Mouse (Mus musculus): ENCODE results near the gene Slf2. TPM values are rescaled to one million over a fixed set of nuclear protein-coding genes. Genes with fewer than 3 reads are reported as not detected.

Gene Slf2
- polyA plus RNA-seq, 1 experiment from 2014 or later = 27.1 TPM

DNA sequence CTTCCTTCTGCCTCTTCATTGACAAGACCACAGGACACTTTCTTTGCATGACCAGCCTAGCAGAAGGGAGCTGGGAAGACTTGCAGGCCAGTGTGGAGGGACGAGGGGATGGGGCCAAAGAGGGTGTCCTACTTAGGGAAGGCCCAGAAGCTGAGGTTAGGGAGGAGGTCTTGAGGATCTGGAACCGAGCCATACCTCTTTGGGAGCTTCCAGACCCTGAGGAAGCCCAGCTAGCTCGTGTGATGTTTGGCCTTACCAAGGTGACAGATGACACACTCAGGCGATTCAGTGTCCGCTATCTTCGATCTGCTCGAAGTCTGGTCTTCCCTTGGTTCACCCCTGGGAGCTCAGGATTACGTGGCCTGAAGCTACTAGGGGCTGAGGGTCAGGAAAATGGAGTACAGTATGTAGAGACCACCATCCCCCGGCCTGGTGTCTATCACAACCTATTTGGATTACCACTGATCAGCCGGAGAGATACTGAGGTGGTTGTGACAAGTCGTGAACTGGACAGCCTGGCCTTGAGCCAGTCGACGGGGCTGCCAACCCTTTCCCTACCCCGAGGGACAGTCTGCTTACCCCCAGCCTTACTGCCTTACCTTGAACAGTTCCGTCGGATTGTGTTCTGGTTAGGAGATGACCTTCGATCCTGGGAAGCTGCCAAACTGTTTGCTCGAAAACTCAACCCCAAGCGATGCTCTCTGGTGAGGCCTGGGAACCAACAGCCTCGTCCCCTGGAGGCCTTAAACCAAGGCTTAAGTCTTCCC lies 76.7 kb downstream of the Slf2 start:
- Histone ChIP-seq H3K36me3 (ENCODE audit: control insufficient read depth, insufficient read depth, low read length) (peaks cover 28% of the 10 kb centered on the region), H3K4me3 (ENCODE audit: low read length) (peak overlapping the region; percentile 98), H3K4me1 (replicated peaks; ENCODE audit: control insufficient read depth, insufficient read depth, low read length) (peaks cover 19% of the 10 kb centered on the region)

DNA sequence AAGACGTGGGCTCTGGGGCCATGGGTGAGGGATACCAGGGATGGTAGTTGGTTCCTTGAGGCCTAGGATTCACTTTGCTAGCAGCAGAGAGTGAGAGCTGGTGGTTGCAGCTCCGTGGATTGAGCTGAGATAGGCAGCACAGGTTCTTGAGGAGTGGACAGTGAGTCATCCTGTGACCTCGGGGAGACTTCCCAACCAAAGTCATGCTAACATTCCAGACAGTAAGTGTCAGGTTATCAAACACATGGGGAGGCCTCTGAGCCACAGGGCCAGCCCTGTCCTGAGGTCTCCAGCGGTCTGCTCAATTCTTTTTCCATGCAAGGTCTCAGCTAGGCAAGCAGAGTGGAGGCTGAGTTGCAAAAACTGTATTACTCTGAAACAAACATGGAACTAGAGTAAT lies 79.7 kb downstream of the Slf2 start:
- Histone ChIP-seq H3K4me1 (replicated peaks; ENCODE audit: control insufficient read depth, insufficient read depth, low read length) (peaks cover 31% of the 10 kb centered on the region), H3K9me3 (ENCODE audit: control insufficient read depth, low read length) (no peaks in the 10 kb centered on the region)

More for the DNA sequence above, 76.7 kb downstream of the Slf2 start:
- peak overlapping the region; percentile 78; the same call in 1 of the 2 replicates for H3K27ac ChIP-seq (ENCODE audit: low read length)
- WGBS = 67% methylated on average over 20 of the region's 20 CpGs
- no peaks in the 10 kb centered on the region for H3K9me3 ChIP-seq (ENCODE audit: control insufficient read depth, low read length)
- ATAC-seq (ENCODE audit: low read depth) = no peak
- H3K4me2 ChIP-seq (ENCODE audit: low read depth, low read length) = peak overlapping the region; percentile 94
- no peaks in the 10 kb centered on the region for H3K27me3 ChIP-seq (ENCODE audit: control insufficient read depth, insufficient read depth, low read depth, low read length)
- H3K9ac ChIP-seq (ENCODE audit: low read length) = peak overlapping the region; percentile 89

DNA sequence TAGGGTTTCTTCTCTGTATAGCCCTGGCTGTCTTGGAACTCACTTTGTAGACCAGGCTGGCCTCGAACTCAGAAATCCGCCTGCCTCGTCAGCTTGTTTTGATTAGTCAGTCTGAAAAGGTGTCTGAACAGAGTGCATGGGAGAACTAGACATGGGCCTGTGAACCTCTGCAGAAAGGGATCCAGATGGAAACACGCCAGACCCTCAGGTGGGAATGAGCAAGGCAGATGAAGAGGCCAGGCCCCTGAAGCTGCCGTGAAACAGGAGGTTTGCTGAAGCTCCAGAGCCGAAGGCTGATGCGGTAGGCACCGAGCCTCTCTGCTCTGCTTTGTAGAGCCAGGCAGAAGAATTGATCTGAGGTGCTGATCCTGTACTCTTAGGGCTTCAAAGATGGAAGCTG lies 81.3 kb downstream of the Slf2 start:
- WGBS = 84% methylated on average over 8 of the region's 8 CpGs
- H3K4me3 ChIP-seq (ENCODE audit: low read length) = no peak overlapping the region
- no peaks in the 10 kb centered on the region for H3K27me3 ChIP-seq (ENCODE audit: control insufficient read depth, insufficient read depth, low read depth, low read length)
- no peak for ATAC-seq (ENCODE audit: low read depth)
- no peak overlapping the region for H3K9ac ChIP-seq (ENCODE audit: low read length)
- H3K4me1 ChIP-seq (replicated peaks; ENCODE audit: control insufficient read depth, insufficient read depth, low read length) = peaks cover 33% of the 10 kb centered on the region
- no peaks in the 10 kb centered on the region for H3K9me3 ChIP-seq (ENCODE audit: control insufficient read depth, low read length)
- peaks cover 19% of the 10 kb centered on the region for H3K36me3 ChIP-seq (ENCODE audit: control insufficient read depth, insufficient read depth, low read length)
- H3K27ac ChIP-seq (ENCODE audit: low read length) = no peak overlapping the region
- H3K4me2 ChIP-seq (ENCODE audit: low read depth, low read length) = no peak overlapping the region

More for the DNA sequence above, 79.7 kb downstream of the Slf2 start:
- H3K27ac ChIP-seq (ENCODE audit: low read length) = no peak overlapping the region
- no peak overlapping the region for H3K9ac ChIP-seq (ENCODE audit: low read length)
- no peaks in the 10 kb centered on the region for H3K27me3 ChIP-seq (ENCODE audit: control insufficient read depth, insufficient read depth, low read depth, low read length)
- H3K4me2 ChIP-seq (ENCODE audit: low read depth, low read length) = no peak overlapping the region
- no peak for ATAC-seq (ENCODE audit: low read depth)
- H3K36me3 ChIP-seq (ENCODE audit: control insufficient read depth, insufficient read depth, low read length) = peaks cover 19% of the 10 kb centered on the region
- H3K4me3 ChIP-seq (ENCODE audit: low read length) = no peak overlapping the region
- 84% methylated on average over 4 of the region's 4 CpGs for WGBS

DNA sequence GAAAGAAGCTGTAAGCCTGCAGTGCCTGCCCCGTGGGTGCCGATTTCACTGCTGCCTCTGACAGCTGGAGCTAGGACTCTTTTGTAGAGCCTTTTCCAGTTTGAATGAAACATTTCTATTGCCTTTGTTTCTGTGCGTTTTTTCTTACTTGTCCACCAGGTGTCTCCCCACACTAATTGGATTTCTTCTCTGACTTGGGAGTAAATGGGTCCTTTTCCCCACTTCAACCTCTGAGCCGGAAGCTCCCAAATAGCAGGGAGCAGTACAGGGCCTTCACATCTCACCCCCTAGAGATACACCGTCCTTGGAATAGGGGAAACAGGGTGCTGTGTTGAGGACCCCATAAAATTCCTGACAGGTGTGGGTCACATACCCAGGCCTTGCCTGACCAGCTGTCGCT lies 81.7 kb downstream of the Slf2 start:
- Histone ChIP-seq H3K4me1 (replicated peaks; ENCODE audit: control insufficient read depth, insufficient read depth, low read length) (peaks cover 31% of the 10 kb centered on the region), H3K4me2 (ENCODE audit: low read depth, low read length) (no peak overlapping the region), H3K9me3 (ENCODE audit: control insufficient read depth, low read length) (no peaks in the 10 kb centered on the region), H3K36me3 (ENCODE audit: control insufficient read depth, insufficient read depth, low read length) (peaks cover 19% of the 10 kb centered on the region), H3K9ac (ENCODE audit: low read length) (no peak overlapping the region), H3K4me3 (ENCODE audit: low read length) (no peak overlapping the region), H3K27me3 (ENCODE audit: control insufficient read depth, insufficient read depth, low read depth, low read length) (no peaks in the 10 kb centered on the region), H3K27ac (ENCODE audit: low read length) (peak overlapping the region; percentile 29; the same call in 1 of the 2 replicates)
- 29% methylated on average over 6 of the region's 6 CpGs for WGBS
- no peak for ATAC-seq (ENCODE audit: low read depth)

DNA sequence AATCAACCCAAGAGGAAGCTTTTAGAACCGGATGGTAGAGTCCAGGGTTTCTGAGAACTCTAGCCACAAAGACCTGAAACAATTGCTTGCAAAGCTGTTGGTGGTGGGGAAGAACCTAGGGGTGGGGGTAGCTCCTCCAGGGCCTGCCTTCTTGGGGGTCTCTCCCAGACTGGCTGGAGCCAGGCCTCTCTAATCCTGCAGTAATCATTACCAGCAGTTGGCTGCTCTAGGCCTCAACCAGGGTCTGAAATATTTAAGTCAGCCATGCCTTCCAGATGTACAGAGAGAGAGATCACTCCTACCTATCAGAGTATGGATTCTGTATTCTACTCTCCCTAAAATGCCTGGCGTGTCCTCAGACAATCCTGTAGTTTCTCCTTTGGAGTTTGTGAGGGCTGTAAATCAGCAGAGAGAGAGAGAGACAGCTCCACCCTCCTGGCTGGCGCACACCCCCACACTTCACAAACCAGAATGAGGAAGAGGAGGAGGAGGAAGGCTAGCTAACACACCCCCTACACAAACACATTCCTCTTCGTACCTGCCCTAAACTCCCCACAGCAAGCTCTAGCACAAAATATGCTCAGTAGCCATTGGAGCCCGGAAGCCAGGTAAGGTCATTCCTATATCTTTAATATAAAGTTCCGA lies 82.8 kb downstream of the Slf2 start:
- ATAC-seq (ENCODE audit: low read depth) = no peak
- H3K4me1 ChIP-seq (replicated peaks; ENCODE audit: control insufficient read depth, insufficient read depth, low read length) = peaks cover 25% of the 10 kb centered on the region
- 57% methylated on average over 6 of the region's 6 CpGs for WGBS

DNA sequence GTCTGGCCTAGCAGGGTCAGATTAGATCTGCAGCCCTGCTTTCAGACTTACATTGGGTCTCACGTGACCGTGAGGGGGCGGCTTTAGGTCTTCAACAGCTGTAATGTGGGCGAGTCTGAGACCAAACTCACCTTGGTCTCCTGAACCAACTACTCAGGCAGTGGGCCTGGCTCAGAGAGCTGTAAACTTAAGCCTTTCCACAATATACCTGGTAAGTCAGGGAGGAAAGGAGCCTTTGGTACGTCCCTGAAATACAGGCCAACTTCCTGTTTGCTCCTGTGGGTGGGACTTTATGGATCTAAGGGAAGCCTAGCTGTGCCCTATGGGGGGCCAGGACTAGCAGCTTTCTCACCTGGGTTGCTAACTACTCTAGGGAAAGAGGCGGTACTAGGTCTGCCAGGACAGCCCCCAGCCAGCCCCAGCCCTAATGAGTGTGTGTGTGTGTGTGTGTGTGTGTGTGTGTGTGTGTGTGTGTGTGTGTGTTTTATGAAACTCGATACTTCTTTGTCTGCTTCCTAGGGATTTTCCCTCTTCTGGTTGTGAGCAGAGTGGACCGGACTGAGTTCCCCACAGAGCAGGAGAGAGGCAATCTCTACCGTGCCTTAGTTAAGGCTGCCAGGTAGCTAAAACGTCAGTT lies 83.5 kb downstream of the Slf2 start, which contains the start of gene Lzts2:
Gene Lzts2, plus strand, starts transcription at position 80 of the 637 bp plus-strand sequence.
- Histone ChIP-seq H3K9me3 (ENCODE audit: control insufficient read depth, low read length) (no peaks in the 10 kb centered on the region), H3K4me3 (ENCODE audit: low read length) (peak within 1 kb of the TSS; percentile 69), H3K4me2 (ENCODE audit: low read depth, low read length) (peak within 1 kb of the TSS; percentile 97), H3K36me3 (ENCODE audit: control insufficient read depth, insufficient read depth, low read length) (peaks cover 19% of the 10 kb centered on the region), H3K27me3 (ENCODE audit: control insufficient read depth, insufficient read depth, low read depth, low read length) (no peaks in the 10 kb centered on the region), H3K27ac (ENCODE audit: low read length) (peak within 1 kb of the TSS; percentile 100), H3K4me1 (replicated peaks; ENCODE audit: control insufficient read depth, insufficient read depth, low read length) (peaks cover 32% of the 10 kb centered on the region), H3K9ac (ENCODE audit: low read length) (peak within 1 kb of the TSS; percentile 90)
- no peak for ATAC-seq (ENCODE audit: low read depth)
- 8% methylated on average over 10 of the region's 10 CpGs for WGBS

More for the DNA sequence above, 82.8 kb downstream of the Slf2 start:
- peaks cover 19% of the 10 kb centered on the region for H3K36me3 ChIP-seq (ENCODE audit: control insufficient read depth, insufficient read depth, low read length)
- peak overlapping the region; percentile 11; the same call in 1 of the 2 replicates for H3K9ac ChIP-seq (ENCODE audit: low read length)
- H3K4me2 ChIP-seq (ENCODE audit: low read depth, low read length) = no peak overlapping the region
- H3K27me3 ChIP-seq (ENCODE audit: control insufficient read depth, insufficient read depth, low read depth, low read length) = no peaks in the 10 kb centered on the region
- H3K4me3 ChIP-seq (ENCODE audit: low read length) = no peak overlapping the region
- peak overlapping the region; percentile 100 for H3K27ac ChIP-seq (ENCODE audit: low read length)
- H3K9me3 ChIP-seq (ENCODE audit: control insufficient read depth, low read length) = no peaks in the 10 kb centered on the region

DNA sequence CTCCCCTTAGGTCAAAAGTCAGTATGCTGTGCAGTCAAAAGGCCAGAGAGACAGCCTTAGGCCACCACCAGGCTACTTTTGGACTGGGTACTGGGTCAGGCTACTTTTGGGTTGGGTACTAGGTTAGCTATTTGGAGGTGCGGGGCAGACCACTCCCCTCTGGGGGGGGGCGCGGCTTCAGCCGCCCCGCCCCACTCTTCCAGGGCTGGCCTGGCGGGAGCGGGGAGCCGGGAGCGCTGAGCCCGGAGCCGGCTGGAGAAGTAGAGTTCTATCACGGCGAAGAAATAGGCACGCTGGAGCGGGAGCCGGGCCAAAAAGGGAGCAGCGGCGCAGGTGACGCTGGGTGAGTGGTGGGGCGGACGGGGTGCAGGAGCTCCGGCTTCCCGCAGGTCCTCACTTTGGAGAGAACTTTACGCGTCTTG lies 84.0 kb downstream of the Slf2 start:
- H3K9me3 ChIP-seq (ENCODE audit: control insufficient read depth, low read length) = no peaks in the 10 kb centered on the region
- H3K9ac ChIP-seq (ENCODE audit: low read length) = peak overlapping the region; percentile 90
- H3K4me3 ChIP-seq (ENCODE audit: low read length) = peak overlapping the region; percentile 69
- peak; percentile 6 for ATAC-seq (ENCODE audit: low read depth)
- peaks cover 18% of the 10 kb centered on the region for H3K36me3 ChIP-seq (ENCODE audit: control insufficient read depth, insufficient read depth, low read length)
- H3K4me1 ChIP-seq (replicated peaks; ENCODE audit: control insufficient read depth, insufficient read depth, low read length) = peaks cover 38% of the 10 kb centered on the region
- H3K27ac ChIP-seq (ENCODE audit: low read length) = peak overlapping the region; percentile 100
- WGBS = under 1% methylated on average over 25 of the region's 25 CpGs
- peak overlapping the region; percentile 97 for H3K4me2 ChIP-seq (ENCODE audit: low read depth, low read length)
- no peaks in the 10 kb centered on the region for H3K27me3 ChIP-seq (ENCODE audit: control insufficient read depth, insufficient read depth, low read depth, low read length)

DNA sequence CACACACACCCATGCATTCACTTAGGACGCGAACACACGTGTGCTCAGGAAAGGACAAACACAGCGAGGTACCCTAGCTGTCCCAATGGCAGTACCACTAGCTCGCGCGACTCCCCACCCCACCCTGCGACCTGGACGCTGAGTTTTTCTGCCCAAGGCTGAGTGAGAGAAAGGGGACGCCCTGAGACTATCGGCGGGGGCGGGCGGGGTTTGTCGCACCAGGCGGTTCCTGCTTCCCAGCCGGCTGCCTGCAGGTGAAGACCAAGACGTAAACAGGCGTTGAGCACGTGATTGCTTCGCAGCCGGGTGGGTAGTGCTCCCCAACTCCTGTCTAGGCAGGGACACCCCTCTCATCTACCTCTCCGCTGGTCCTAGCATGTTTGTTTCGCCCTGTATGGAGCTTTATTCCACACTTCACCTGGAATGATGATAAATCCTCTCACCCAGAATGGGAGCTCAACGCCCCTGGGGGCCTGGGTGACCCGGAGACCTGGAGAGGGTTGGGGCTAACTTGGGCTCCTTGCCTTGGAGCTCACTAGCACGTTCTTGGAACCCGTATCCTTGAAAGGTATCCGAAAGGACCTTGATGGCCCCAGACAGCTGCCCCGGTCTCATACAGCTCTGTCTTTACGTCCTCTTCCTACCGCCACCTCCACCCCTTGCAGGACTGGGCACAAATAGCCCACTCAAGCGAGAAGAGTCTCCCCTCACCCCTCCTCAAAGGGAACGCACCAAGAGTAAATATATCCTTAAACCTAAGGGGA lies 84.7 kb downstream of the Slf2 start:
- Histone ChIP-seq H3K4me2 (ENCODE audit: low read depth, low read length) (peak overlapping the region; percentile 97), H3K9ac (ENCODE audit: low read length) (peak overlapping the region; percentile 90), H3K27me3 (ENCODE audit: control insufficient read depth, insufficient read depth, low read depth, low read length) (no peaks in the 10 kb centered on the region), H3K4me1 (replicated peaks; ENCODE audit: control insufficient read depth, insufficient read depth, low read length) (peaks cover 45% of the 10 kb centered on the region), H3K4me3 (ENCODE audit: low read length) (peak overlapping the region; percentile 69), H3K36me3 (ENCODE audit: control insufficient read depth, insufficient read depth, low read length) (peaks cover 11% of the 10 kb centered on the region), H3K9me3 (ENCODE audit: control insufficient read depth, low read length) (no peaks in the 10 kb centered on the region), H3K27ac (ENCODE audit: low read length) (peak overlapping the region; percentile 100)
- WGBS = under 1% methylated on average over 34 of the region's 34 CpGs
- no peak for ATAC-seq (ENCODE audit: low read depth)

Data from lung, embryonic 16.5 days (tissue).